Mouse (Mus musculus) cortical plate, adult 2 months (tissue): Measurements from ENCODE around the gene Zcchc4.

Source experiments
- CTCF ChIP-seq: fragments of 200-500 bp; IDR thresholded peaks from 2 replicates; pipeline ENCODE4 v1.5.1; 2011; ENCODE audit warnings: mild to moderate bottlenecking, control low read depth, low read length; ENCODE audit not compliant: insufficient read depth; ENCODE audit errors: extremely low read depth
- POLR2A ChIP-seq: fragments of 200-500 bp; IDR thresholded peaks from 2 replicates; pipeline ENCODE4 v1.6.1; 2011; ENCODE audit warnings: mild to moderate bottlenecking, low read length, control low read depth; ENCODE audit not compliant: insufficient read depth; ENCODE audit errors: extremely low read depth

GRCm38 (mm10) chr5:52741391-52742111 lies 33.7 kb upstream of the Zcchc4 start, which contains the start of gene Pi4k2b:
- TF ChIP-seq POLR2A: no peak
- no peak for TF ChIP-seq CTCF
